Mouse (Mus musculus): ENCODE data around the gene Ttc6. TPM values are rescaled to one million over a fixed set of nuclear protein-coding genes. Genes with fewer than 3 reads are reported as not detected.

Gene Ttc6
- polyA plus RNA-seq, 1 experiment from 2014 or later, result 0.78 TPM

DNA sequence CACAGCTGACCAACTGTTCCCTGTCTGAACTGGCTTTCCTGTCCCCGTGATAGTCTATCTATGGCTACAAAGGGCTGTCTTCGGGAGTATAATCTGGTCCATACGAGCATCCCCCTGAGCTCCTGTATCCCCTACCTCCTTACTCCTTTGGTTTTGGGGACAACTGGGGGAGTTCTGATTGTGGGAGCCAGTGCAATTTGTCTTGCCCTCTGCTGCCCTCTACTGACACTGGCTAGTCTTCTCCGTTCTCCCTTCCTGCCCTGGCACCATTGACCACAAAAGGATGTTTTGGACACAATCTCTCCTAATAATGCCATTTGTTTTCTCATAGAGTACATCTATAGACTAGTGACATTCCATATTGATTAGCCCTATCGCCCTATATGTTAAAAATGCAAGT lies 223.6 kb downstream of the Ttc6 start:
- no peaks in the 10 kb centered on the region for H3K9me3 ChIP-seq
- no peaks in the 10 kb centered on the region for H3K4me1 ChIP-seq (replicated peaks)
- ATAC-seq (ENCODE audit: low FRiP score, low read depth), result no peak
- H3K27ac ChIP-seq (replicated peaks), result no peak overlapping the region
- H3K4me2 ChIP-seq, result no peak overlapping the region
- H3K27me3 ChIP-seq, result no peaks in the 10 kb centered on the region
- no peak overlapping the region for H3K9ac ChIP-seq
- H3K4me3 ChIP-seq, result no peak overlapping the region
- WGBS, result 29% methylated on average over 5 of the region's 5 CpGs
- H3K36me3 ChIP-seq, result no peaks in the 10 kb centered on the region

Other genes starting within 250 kb of the Ttc6 start
- 0.89 and 1.2 TPM in 2 replicates for gene Foxa1, start 17.2 kb upstream of the Ttc6 start, polyA plus RNA-seq (2015; fragmentation: Nextera tagmentation; extraction: Ambion mirVana)